Mouse (Mus musculus): ENCODE measurements around the gene Stxbp1.

GRCm38 (mm10) chr2:32876490-32877302 lies 29.7 kb upstream of the Stxbp1 start:
- TF ChIP-seq CTCF (IDR thresholded peaks at IDR 0.05; ENCODE audit: low read depth, low read length) (no peak), POLR2A (IDR thresholded peaks at IDR 0.05; ENCODE audit: insufficient read depth, low read length) (no peak)

Measured in ES-Bruce4 (cell line).